Mouse (Mus musculus) right cerebral cortex, adult 18-20 months (tissue): ENCODE measurements around the gene Tlx3.

Experiments
- DNase-seq: peaks from one replicate; pipeline ENCODE4 v3.0.0; 2022; ENCODE audit warnings: mixed read lengths

The Tlx3 gene

GRCm38 (mm10) chr11:33203383-33204328 lies at the start of gene Tlx3:
Gene Tlx3, minus strand, starts transcription at chr11:33203589.
- no peak for DNase-seq

- no peak for DNase-seq
These were observed 36.9 kb upstream of the Tlx3 start for GRCm38 (mm10) chr11:33240295-33240694.

- DNase-seq = no peak
These were observed 30.7 kb upstream of the Tlx3 start for GRCm38 (mm10) chr11:33234134-33234533.

GRCm38 (mm10) chr11:33232056-33232455 lies 28.7 kb upstream of the Tlx3 start:
- DNase-seq = no peak

- DNase-seq = no peak
These were observed 24.8 kb upstream of the Tlx3 start for GRCm38 (mm10) chr11:33228186-33228585.

GRCm38 (mm10) chr11:33226516-33226915 lies 23.1 kb upstream of the Tlx3 start:
- no peak for DNase-seq

- peak; percentile 52 for DNase-seq
These were observed 18.4 kb upstream of the Tlx3 start for GRCm38 (mm10) chr11:33221566-33222365.

GRCm38 (mm10) chr11:33220763-33221162 lies 17.4 kb upstream of the Tlx3 start:
- DNase-seq = no peak

- no peak for DNase-seq
These were observed 14.1 kb upstream of the Tlx3 start for GRCm38 (mm10) chr11:33217384-33218079.

GRCm38 (mm10) chr11:33207411-33207810 lies 4.0 kb upstream of the Tlx3 start:
- DNase-seq = no peak

GRCm38 (mm10) chr11:33204966-33205365 lies 1.6 kb upstream of the Tlx3 start:
- no peak for DNase-seq

GRCm38 (mm10) chr11:33204329-33204705 lies 928 bp upstream of the Tlx3 start:
- no peak for DNase-seq

- no peak for DNase-seq
These were observed 417 bp downstream of the Tlx3 start for GRCm38 (mm10) chr11:33202972-33203371.

GRCm38 (mm10) chr11:33202296-33202695 lies 1.1 kb downstream of the Tlx3 start:
- no peak for DNase-seq

GRCm38 (mm10) chr11:33201626-33202010 lies 1.8 kb downstream of the Tlx3 start:
- DNase-seq = no peak

GRCm38 (mm10) chr11:33200764-33201625 lies 2.4 kb downstream of the Tlx3 start:
- DNase-seq = no peak

- no peak for DNase-seq
These were observed 3.3 kb downstream of the Tlx3 start for GRCm38 (mm10) chr11:33199906-33200763.

GRCm38 (mm10) chr11:33199117-33199514 lies 4.3 kb downstream of the Tlx3 start:
- no peak for DNase-seq

GRCm38 (mm10) chr11:33198351-33199116 lies 4.9 kb downstream of the Tlx3 start:
- no peak for DNase-seq

- no peak for DNase-seq
These were observed 5.7 kb downstream of the Tlx3 start for GRCm38 (mm10) chr11:33197673-33198072.
